Mouse (Mus musculus): ENCODE data around the gene Dgkb.

DNA sequence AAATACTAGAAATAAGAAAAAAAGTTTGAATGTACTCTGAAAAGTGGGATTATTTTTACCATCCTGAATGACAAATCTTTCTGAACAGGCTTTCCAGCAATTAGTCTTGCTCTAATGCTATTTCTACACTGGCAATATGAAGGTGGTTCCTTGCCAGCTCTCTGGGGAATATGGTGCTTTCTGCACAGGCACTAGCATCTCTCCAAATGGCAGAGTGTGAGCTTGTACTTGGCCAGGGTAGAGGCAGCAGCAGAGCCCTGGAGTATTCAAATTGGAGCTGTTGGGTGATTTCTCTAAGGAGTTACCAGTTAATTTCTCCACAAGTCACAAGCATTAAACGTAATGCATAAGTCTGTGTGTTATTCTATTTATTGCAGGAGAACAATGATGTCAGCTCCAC lies 569.5 kb downstream of the Dgkb start:
- TF ChIP-seq POLR2A (IDR thresholded peaks at IDR 0.05; ENCODE audit: low read depth, low read length), result no peak
- no peak for TF ChIP-seq CTCF (IDR thresholded peaks at IDR 0.05; ENCODE audit: extremely low read depth, insufficient read depth, insufficient read length, insufficient replicate concordance)

Measured in spleen, adult 2 months (tissue).